Mouse (Mus musculus) liver, embryonic 11.5 days (tissue): Measurements from ENCODE around the gene Gipr. TPM values are rescaled to one million over a fixed set of nuclear protein-coding genes. Genes with fewer than 3 reads are reported as not detected.

Experiments used
- ATAC-seq: fragments of 200-750 bp; cut with Nextera tagmentation; replicated peaks from 2 replicates; pipeline ENCODE4 v1.8.0; 2017; ENCODE audit warnings: moderate number of reproducible peaks, mild to moderate bottlenecking, moderate TSS enrichment, moderate library complexity; ENCODE audit not compliant: low FRiP score
- DNase-seq: peaks from one replicate; pipeline ENCODE4 v3.0.0-alpha.2; 2017; ENCODE audit warnings: low spot score
- H3K27ac ChIP-seq: fragments of 300-500 bp; sonication (generic); 2 replicates; pipeline ENCODE4 v1.5.1; 2014; ENCODE audit warnings: mild to moderate bottlenecking, low read depth, low read length, control low read depth
- H3K27me3 ChIP-seq: fragments of 300-500 bp; sonication (generic); replicated peaks from 2 replicates; pipeline ENCODE4 v1.6.1; 2014; ENCODE audit warnings: low read length, mixed read lengths; ENCODE audit not compliant: control insufficient read depth, insufficient read depth
- H3K36me3 ChIP-seq: fragments of 300-500 bp; sonication (generic); 2 replicates; pipeline ENCODE4 v1.6.1; 2014; ENCODE audit warnings: mild to moderate bottlenecking, low read length, moderate library complexity, mixed read lengths; ENCODE audit not compliant: control insufficient read depth, insufficient read depth
- H3K4me1 ChIP-seq: fragments of 300-500 bp; sonication (generic); replicated peaks from 2 replicates; pipeline ENCODE4 v1.6.1; 2014; ENCODE audit warnings: low read length, mixed read lengths; ENCODE audit not compliant: control insufficient read depth, insufficient read depth
- H3K4me2 ChIP-seq: fragments of 300-500 bp; sonication (generic); 2 replicates; pipeline ENCODE4 v1.6.1; 2014; ENCODE audit warnings: mild to moderate bottlenecking, control low read depth, moderate library complexity
- H3K4me3 ChIP-seq: fragments of 300-500 bp; sonication (generic); 2 replicates; pipeline ENCODE4 v1.5.1; 2014; ENCODE audit warnings: low read depth, low read length, control low read depth
- H3K9ac ChIP-seq: fragments of 300-500 bp; sonication (generic); 2 replicates; pipeline ENCODE4 v1.6.1; 2014; ENCODE audit warnings: low read depth, low read length, control low read depth
- H3K9me3 ChIP-seq: fragments of 300-500 bp; sonication (generic); 2 replicates; pipeline ENCODE4 v1.6.1; 2016; ENCODE audit warnings: low read length, inconsistent platforms, mixed read lengths; ENCODE audit not compliant: control insufficient read depth
- WGBS: fragments of 180-500 bp; shearing (Covaris S2); extraction: QIAGEN DNeasy Blood & Tissue Kit; methylation state at CpG from one replicate; pipeline ENCODE4 v1.1.7; 2014; 5-methylcytosine and 5-hydroxymethylcytosine counted together
- polyA plus RNA-seq: library from polyadenylated mRNA; unstranded; fragments of >200 nt; fragmentation: Nextera tagmentation; extraction: Ambion mirVana; gene quantifications from 2 replicates; pipeline ENCODE4 v1.2.1, GENCODE M21; 2014

The Gipr gene
- polyA plus RNA-seq, 1 experiment from 2014 or later: 0.73 TPM

DNA sequence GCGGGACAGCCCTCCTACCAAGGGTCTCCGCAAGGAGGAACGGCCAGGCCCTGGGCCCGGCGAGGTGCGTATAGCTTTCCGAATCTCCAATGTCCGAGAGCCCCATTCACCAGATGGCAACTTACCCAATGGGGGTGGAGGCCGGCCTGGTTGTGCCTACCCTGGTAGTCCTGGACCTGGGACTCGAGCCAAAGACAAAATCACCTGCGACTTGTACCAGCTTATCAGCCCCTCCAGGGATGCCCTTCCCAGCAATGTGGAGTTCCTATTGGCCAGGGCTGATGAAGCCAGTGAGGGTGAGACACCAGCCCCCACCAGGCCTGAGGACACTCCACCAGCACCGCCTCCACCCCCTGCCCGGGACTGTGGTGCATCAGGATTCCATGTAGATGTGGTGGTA lies 29.8 kb downstream of the Gipr start:
- no peak for ATAC-seq
- H3K9me3 ChIP-seq: no peaks in the 10 kb centered on the region
- H3K4me1 ChIP-seq: peaks cover 4% of the 10 kb centered on the region; the same call in 1 of the 2 replicates
- no peak overlapping the region for H3K27ac ChIP-seq
- H3K9ac ChIP-seq: no peak overlapping the region
- 95% methylated on average over 13 of the region's 13 CpGs for WGBS
- no peaks in the 10 kb centered on the region for H3K27me3 ChIP-seq
- no peak overlapping the region for H3K4me2 ChIP-seq
- no peak for DNase-seq
- no peak overlapping the region for H3K4me3 ChIP-seq
- peaks cover 38% of the 10 kb centered on the region for H3K36me3 ChIP-seq

DNA sequence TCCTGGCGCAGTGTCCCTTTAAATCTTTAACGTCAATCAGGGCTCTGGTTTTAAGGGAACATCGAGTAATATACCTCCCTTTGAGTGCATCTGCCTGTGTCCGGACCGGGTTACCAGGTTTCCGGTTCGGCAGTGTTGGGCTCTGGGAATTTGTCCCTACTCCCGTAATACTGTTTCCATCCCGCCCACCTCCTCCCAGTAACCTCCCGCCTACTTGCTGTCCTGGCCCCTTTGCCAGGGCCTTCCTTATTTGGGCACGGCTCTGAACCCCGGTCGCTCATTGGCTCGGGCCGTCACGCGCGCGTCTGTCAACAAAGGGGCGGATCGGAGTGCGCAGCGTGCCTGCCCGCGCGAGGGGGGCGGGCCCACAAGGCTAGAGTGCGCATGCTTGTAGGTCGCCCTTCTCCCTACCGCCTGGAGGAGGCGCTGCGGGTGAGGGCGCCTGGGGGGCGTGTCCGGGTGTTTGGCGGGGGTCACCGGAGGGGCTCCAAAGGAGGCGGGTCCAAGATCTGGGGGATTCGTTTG lies 34.5 kb downstream of the Gipr start:
- Histone ChIP-seq H3K9me3 (no peaks in the 10 kb centered on the region), H3K4me3 (peak overlapping the region; percentile 44), H3K4me2 (peak overlapping the region; percentile 71), H3K9ac (no peak overlapping the region; the same call in 1 of the 2 replicates), H3K27ac (peak overlapping the region; percentile 1; the same call in 1 of the 2 replicates), H3K36me3 (peaks cover 11% of the 10 kb centered on the region), H3K27me3 (no peaks in the 10 kb centered on the region), H3K4me1 (peaks cover 10% of the 10 kb centered on the region; the same call in 1 of the 2 replicates)
- DNase-seq (peak; percentile 97), ATAC-seq (peak; percentile 97)
- WGBS: under 1% methylated on average over 39 of the region's 39 CpGs

GRCm38 (mm10) chr7:19130657-19131056 lies 35.3 kb downstream of the Gipr start:
- Histone ChIP-seq H3K9me3 (no peaks in the 10 kb centered on the region), H3K4me1 (peaks cover 10% of the 10 kb centered on the region; the same call in 1 of the 2 replicates), H3K27me3 (no peaks in the 10 kb centered on the region), H3K27ac (peak overlapping the region; percentile 1), H3K9ac (no peak overlapping the region), H3K4me2 (peak overlapping the region; percentile 71), H3K4me3 (peak overlapping the region; percentile 44), H3K36me3 (peaks cover 4% of the 10 kb centered on the region)
- ATAC-seq (no peak), DNase-seq (no peak)
- 27% methylated on average over 4 of the region's 4 CpGs for WGBS

- ATAC-seq: no peak
- peaks cover 10% of the 10 kb centered on the region; the same call in 1 of the 2 replicates for H3K4me1 ChIP-seq
- H3K9me3 ChIP-seq: no peaks in the 10 kb centered on the region
- H3K27me3 ChIP-seq: no peaks in the 10 kb centered on the region
- H3K4me3 ChIP-seq: no peak overlapping the region
- 93% methylated on average over 5 of the region's 5 CpGs for WGBS
- H3K9ac ChIP-seq: no peak overlapping the region
- no peak for DNase-seq
- 0 out of 2 replicates have a peak, but pooled peaks cover 3% of the 10 kb centered on the region for H3K36me3 ChIP-seq
- H3K4me2 ChIP-seq: no peak overlapping the region
- H3K27ac ChIP-seq: no peak overlapping the region
These were observed 36.5 kb downstream of the Gipr start for GRCm38 (mm10) chr7:19129396-19129795.

DNA sequence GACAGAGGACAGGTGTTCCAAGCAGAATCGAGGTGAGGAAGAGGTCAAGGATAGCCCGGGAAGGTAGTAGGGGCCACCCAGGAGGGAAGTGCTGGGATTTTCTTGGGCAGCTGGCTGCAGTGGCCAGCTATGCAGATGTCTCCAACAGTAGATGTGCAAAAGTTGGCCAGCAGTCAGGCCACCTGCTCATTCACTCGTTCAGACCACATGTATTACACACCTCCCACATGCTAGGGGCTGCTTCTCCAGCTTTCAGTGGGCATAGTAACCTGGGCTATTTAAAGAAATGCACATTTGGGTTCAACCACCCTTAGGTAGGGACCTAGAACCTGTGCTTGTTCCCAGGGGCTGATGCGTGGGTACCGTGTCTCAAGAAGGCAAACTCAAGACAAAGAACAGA lies 38.2 kb downstream of the Gipr start:
- peaks cover 10% of the 10 kb centered on the region; the same call in 1 of the 2 replicates for H3K4me1 ChIP-seq
- H3K9ac ChIP-seq: no peak overlapping the region
- ATAC-seq (no peak), DNase-seq (no peak)
- no peak overlapping the region for H3K4me2 ChIP-seq
- H3K27ac ChIP-seq: no peak overlapping the region
- 0 out of 2 replicates have a peak, but pooled peaks cover 3% of the 10 kb centered on the region for H3K36me3 ChIP-seq
- H3K4me3 ChIP-seq: no peak overlapping the region
- 92% methylated on average over 5 of the region's 5 CpGs for WGBS
- no peaks in the 10 kb centered on the region for H3K9me3 ChIP-seq
- H3K27me3 ChIP-seq: no peaks in the 10 kb centered on the region

DNA sequence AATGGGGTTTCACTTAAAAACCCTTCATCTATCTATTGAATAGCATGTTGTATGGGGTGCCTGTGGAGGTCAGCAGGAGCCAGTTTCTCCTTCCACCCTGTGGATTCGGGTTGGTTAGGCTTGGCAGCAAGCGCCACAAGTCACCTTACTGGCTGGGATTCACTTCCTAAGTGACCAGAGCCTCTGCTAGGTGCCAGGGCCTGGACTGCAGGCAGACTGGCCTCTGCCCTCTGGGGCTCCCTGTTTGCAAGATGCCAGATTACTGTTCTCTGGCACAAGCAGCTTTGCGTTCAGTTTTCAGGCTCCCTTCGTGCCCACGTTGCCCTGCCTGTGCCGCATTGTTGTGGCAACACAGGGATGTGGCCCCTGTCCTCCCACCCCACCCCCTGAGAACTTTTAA lies 41.2 kb downstream of the Gipr start:
- 93% methylated on average over 6 of the region's 6 CpGs for WGBS
- 0 out of 2 replicates have a peak, but pooled peaks cover 3% of the 10 kb centered on the region for H3K36me3 ChIP-seq
- H3K27ac ChIP-seq: no peak overlapping the region
- H3K4me2 ChIP-seq: no peak overlapping the region
- H3K27me3 ChIP-seq: no peaks in the 10 kb centered on the region
- ATAC-seq (no peak), DNase-seq (no peak)
- no peak overlapping the region for H3K9ac ChIP-seq
- no peaks in the 10 kb centered on the region for H3K4me1 ChIP-seq
- no peak overlapping the region for H3K4me3 ChIP-seq
- no peaks in the 10 kb centered on the region for H3K9me3 ChIP-seq

GRCm38 (mm10) chr7:19121686-19122085 lies 44.2 kb downstream of the Gipr start:
- Histone ChIP-seq H3K27ac (no peak overlapping the region), H3K9ac (no peak overlapping the region), H3K4me3 (no peak overlapping the region), H3K9me3 (peaks cover 3% of the 10 kb centered on the region; the same call in 1 of the 2 replicates), H3K36me3 (0 out of 2 replicates have a peak, but pooled peaks cover 3% of the 10 kb centered on the region), H3K4me2 (no peak overlapping the region; the same call in 1 of the 2 replicates), H3K27me3 (peaks cover 4% of the 10 kb centered on the region; the same call in 1 of the 2 replicates), H3K4me1 (0 out of 2 replicates have a peak, but pooled peaks cover 4% of the 10 kb centered on the region)
- ATAC-seq: no peak
- WGBS: 86% methylated on average over 4 of the region's 4 CpGs
- DNase-seq: no peak

- peak within 1 kb of the TSS; percentile 85 for H3K9ac ChIP-seq
- H3K36me3 ChIP-seq: no peaks in the 10 kb centered on the region
- ATAC-seq (peak; percentile 95), DNase-seq (peak; percentile 88)
- peak within 1 kb of the TSS; percentile 92 for H3K4me2 ChIP-seq
- peaks cover 3% of the 10 kb centered on the region; the same call in 1 of the 2 replicates for H3K9me3 ChIP-seq
- H3K27ac ChIP-seq: no peak within 1 kb of the TSS
- H3K4me3 ChIP-seq: peak within 1 kb of the TSS; percentile 82
- peaks cover 4% of the 10 kb centered on the region; the same call in 1 of the 2 replicates for H3K27me3 ChIP-seq
- 2% methylated on average over 34 of the region's 34 CpGs for WGBS
- 0 out of 2 replicates have a peak, but pooled peaks cover 4% of the 10 kb centered on the region for H3K4me1 ChIP-seq
These were observed 46.1 kb downstream of the Gipr start, which contains the start of gene Fbxo46 for GRCm38 (mm10) chr7:19119631-19120429. Fbxo46 (plus strand) TSS chr7:19119859.
